Mouse (Mus musculus): ENCODE results near the gene Ckap5.
"Not testable (repeated sequence)": the region's sequence is repeated elsewhere in the genome, so short reads cannot be mapped to it uniquely, and the experiment has no call there.

Ckap5 gene

GRCm38 (mm10) chr2:91526294-91527146 is at the start of gene Ckap5:
Gene Ckap5 (plus strand): TSS chr2:91526762.
- in situ Hi-C loops (cut with MboI, MseI) = no loop called here

GRCm38 (mm10) chr2:91476841-91477240 is 49.7 kb upstream of the Ckap5 start:
- in situ Hi-C loops (cut with MboI, MseI) = no loop called here

GRCm38 (mm10) chr2:91480399-91480801 is 46.2 kb upstream of the Ckap5 start:
- in situ Hi-C loops (cut with MboI, MseI) = no loop called here

GRCm38 (mm10) chr2:91480805-91481514 is 45.6 kb upstream of the Ckap5 start:
- in situ Hi-C loops (cut with MboI, MseI) = no loop called here

- in situ Hi-C loops (cut with MboI, MseI) = no loop called here
Measured at GRCm38 (mm10) chr2:91484698-91485097, 41.9 kb upstream of the Ckap5 start.

GRCm38 (mm10) chr2:91485256-91485655 is 41.3 kb upstream of the Ckap5 start:
- in situ Hi-C loops (cut with MboI, MseI) = no loop called here

- in situ Hi-C loops (cut with MboI, MseI) = not testable (repeated sequence)
Measured at GRCm38 (mm10) chr2:91487295-91487694, 39.3 kb upstream of the Ckap5 start.

- in situ Hi-C loops (cut with MboI, MseI) = loop anchor here (5.0 kb wide), 1 partner anchor 200 kb away; no protein-coding TSS in a partner anchor
Measured at GRCm38 (mm10) chr2:91492071-91492635, 34.4 kb upstream of the Ckap5 start.

- in situ Hi-C loops (cut with MboI, MseI) = loop anchor here (5.0 kb wide), 1 partner anchor 202 kb away; no protein-coding TSS in a partner anchor
Measured at GRCm38 (mm10) chr2:91493981-91494380, 32.6 kb upstream of the Ckap5 start.

- in situ Hi-C loops (cut with MboI, MseI) = no loop called here
Measured at GRCm38 (mm10) chr2:91498093-91498719, 28.4 kb upstream of the Ckap5 start.

- in situ Hi-C loops (cut with MboI, MseI) = loop anchor here (10.0 kb wide), 1 partner anchor 1013 kb away; no protein-coding TSS in a partner anchor
Measured at GRCm38 (mm10) chr2:91508076-91508475, 18.5 kb upstream of the Ckap5 start.

GRCm38 (mm10) chr2:91517186-91517585 is 9.4 kb upstream of the Ckap5 start:
- in situ Hi-C loops (cut with MboI, MseI) = no loop called here

- in situ Hi-C loops (cut with MboI, MseI) = no loop called here
Measured at GRCm38 (mm10) chr2:91527147-91527486, 555 bp downstream of the Ckap5 start.

- in situ Hi-C loops (cut with MboI, MseI) = no loop called here
Measured at GRCm38 (mm10) chr2:91537588-91538205, 11.1 kb downstream of the Ckap5 start.

- in situ Hi-C loops (cut with MboI, MseI) = loop anchor here (10.0 kb wide), 1 partner anchor 873 kb away; no protein-coding TSS in a partner anchor
Measured at GRCm38 (mm10) chr2:91568125-91568524, 41.6 kb downstream of the Ckap5 start.

GRCm38 (mm10) chr2:91580894-91581293 is 54.3 kb downstream of the Ckap5 start:
- in situ Hi-C loops (cut with MboI, MseI) = no loop called here

- in situ Hi-C loops (cut with MboI, MseI) = no loop called here
Measured at GRCm38 (mm10) chr2:91586242-91586641, 59.7 kb downstream of the Ckap5 start.

- in situ Hi-C loops (cut with MboI, MseI) = no loop called here
Measured at GRCm38 (mm10) chr2:91600475-91600874, 73.9 kb downstream of the Ckap5 start.

- in situ Hi-C loops (cut with MboI, MseI) = no loop called here
Measured at GRCm38 (mm10) chr2:91602389-91602788, 75.8 kb downstream of the Ckap5 start.

GRCm38 (mm10) chr2:91609370-91609769 is 82.8 kb downstream of the Ckap5 start:
- in situ Hi-C loops (cut with MboI, MseI) = not testable (repeated sequence)

- in situ Hi-C loops (cut with MboI, MseI) = no loop called here
Measured at GRCm38 (mm10) chr2:91622356-91622755, 95.8 kb downstream of the Ckap5 start.
